Mouse (Mus musculus): ENCODE measurements around the gene Cda.
A peak's percentile ranks its signal among the peaks of the same experiment; 100 is the strongest.

Gene Cda

GRCm38 (mm10) chr4:138368498-138369260 is 887 bp upstream of the Cda start:
- no peak for DNase-seq (ENCODE audit: low read depth in 2 of 2, low spot score in 2 of 2)

GRCm38 (mm10) chr4:138366561-138366960 is 1.2 kb downstream of the Cda start:
- DNase-seq (ENCODE audit: low read depth in 2 of 2, low spot score in 2 of 2), result no peak

- DNase-seq (ENCODE audit: low read depth in 2 of 2, low spot score in 2 of 2), result no peak
These were observed 4.3 kb downstream of the Cda start for GRCm38 (mm10) chr4:138363511-138363910.

GRCm38 (mm10) chr4:138362883-138363282 is 4.9 kb downstream of the Cda start:
- DNase-seq (ENCODE audit: low read depth in 2 of 2, low spot score in 2 of 2), result no peak

- DNase-seq (ENCODE audit: low read depth in 2 of 2, low spot score in 2 of 2), result no peak
These were observed 6.4 kb downstream of the Cda start for GRCm38 (mm10) chr4:138361370-138361821.

- DNase-seq (ENCODE audit: low read depth in 2 of 2, low spot score in 2 of 2), result no peak
These were observed 9.6 kb downstream of the Cda start for GRCm38 (mm10) chr4:138358176-138358575.

GRCm38 (mm10) chr4:138356551-138356950 is 11.2 kb downstream of the Cda start:
- no peak for DNase-seq (ENCODE audit: low read depth in 2 of 2, low spot score in 2 of 2)

- DNase-seq (ENCODE audit: low read depth in 2 of 2, low spot score in 2 of 2), result no peak
These were observed 11.7 kb downstream of the Cda start for GRCm38 (mm10) chr4:138356141-138356540.

- no peak for DNase-seq (ENCODE audit: low read depth in 2 of 2, low spot score in 2 of 2)
These were observed 12.3 kb downstream of the Cda start for GRCm38 (mm10) chr4:138355496-138355895.

GRCm38 (mm10) chr4:138353438-138354171 is 14.2 kb downstream of the Cda start:
- no peak for DNase-seq (ENCODE audit: low read depth in 2 of 2, low spot score in 2 of 2)

- no peak for DNase-seq (ENCODE audit: low read depth in 2 of 2, low spot score in 2 of 2)
These were observed 15.1 kb downstream of the Cda start for GRCm38 (mm10) chr4:138352692-138353091.

- no peak for DNase-seq (ENCODE audit: low read depth in 2 of 2, low spot score in 2 of 2)
These were observed 16.0 kb downstream of the Cda start for GRCm38 (mm10) chr4:138351821-138352220.

GRCm38 (mm10) chr4:138348716-138349115 is 19.1 kb downstream of the Cda start:
- no peak for DNase-seq (ENCODE audit: low read depth in 2 of 2, low spot score in 2 of 2)

- no peak for DNase-seq (ENCODE audit: low read depth in 2 of 2, low spot score in 2 of 2)
These were observed 20.5 kb downstream of the Cda start for GRCm38 (mm10) chr4:138347280-138347679.

- DNase-seq (ENCODE audit: low read depth in 2 of 2, low spot score in 2 of 2), result no peak
These were observed 22.8 kb downstream of the Cda start for GRCm38 (mm10) chr4:138344891-138345545.

- no peak for DNase-seq (ENCODE audit: low read depth in 2 of 2, low spot score in 2 of 2)
These were observed 24.4 kb downstream of the Cda start for GRCm38 (mm10) chr4:138343341-138343837.

- no peak for DNase-seq (ENCODE audit: low read depth in 2 of 2, low spot score in 2 of 2)
These were observed 25.0 kb downstream of the Cda start for GRCm38 (mm10) chr4:138342778-138343177.

GRCm38 (mm10) chr4:138342048-138342447 is 25.7 kb downstream of the Cda start:
- no peak for DNase-seq (ENCODE audit: low read depth in 2 of 2, low spot score in 2 of 2)

- no peak for DNase-seq (ENCODE audit: low read depth in 2 of 2, low spot score in 2 of 2)
These were observed 26.4 kb downstream of the Cda start for GRCm38 (mm10) chr4:138341393-138341792.

GRCm38 (mm10) chr4:138339963-138340362 is 27.8 kb downstream of the Cda start:
- peak in 1 of 2 experiments; percentile 26 for DNase-seq (ENCODE audit: low read depth in 2 of 2, low spot score in 2 of 2)

GRCm38 (mm10) chr4:138337341-138337740 is 30.5 kb downstream of the Cda start:
- no peak for DNase-seq (ENCODE audit: low read depth in 2 of 2, low spot score in 2 of 2)

- DNase-seq (ENCODE audit: low read depth in 2 of 2, low spot score in 2 of 2), result no peak
These were observed 30.9 kb downstream of the Cda start for GRCm38 (mm10) chr4:138336876-138337275.

Measured in CD8-positive naive resting alpha-beta T cell, adult 2 months (primary cell).